Mouse (Mus musculus) hindbrain, embryonic 14.5 days (tissue): ENCODE results near the gene Tfr2. TPM values are rescaled to one million over a fixed set of nuclear protein-coding genes. Genes with fewer than 3 reads are reported as not detected.

Experiments
- ATAC-seq: fragments of 200-750 bp; cut with Nextera tagmentation; 2 replicates; pipeline ENCODE4 v1.8.0; 2017; ENCODE audit warnings: moderate number of reproducible peaks, mild to moderate bottlenecking, moderate TSS enrichment, moderate library complexity; ENCODE audit not compliant: low FRiP score
- DNase-seq: peaks from one replicate; pipeline ENCODE4 v3.0.0-alpha.2; 2015; ENCODE audit warnings: low spot score
- H3K27ac ChIP-seq: fragments of 300-500 bp; sonication (generic); 2 replicates; pipeline ENCODE4 v1.5.1; 2014; ENCODE audit warnings: mild to moderate bottlenecking, moderate library complexity
- H3K27me3 ChIP-seq: fragments of 300-500 bp; sonication (generic); 2 replicates; pipeline ENCODE4 v1.6.1; 2014; ENCODE audit warnings: mild to moderate bottlenecking, low read length, mixed read lengths; ENCODE audit not compliant: control insufficient read depth, insufficient read depth
- H3K36me3 ChIP-seq: fragments of 300-500 bp; sonication (generic); replicated peaks from 2 replicates; pipeline ENCODE4 v1.6.1; 2014; ENCODE audit not compliant: control insufficient read depth, insufficient read depth
- H3K4me1 ChIP-seq: fragments of 300-500 bp; sonication (generic); replicated peaks from 2 replicates; pipeline ENCODE4 v1.6.1; 2014; ENCODE audit warnings: antibody characterized with exemption, low read length, mixed read lengths; ENCODE audit not compliant: control insufficient read depth, insufficient read depth
- H3K4me2 ChIP-seq: fragments of 300-500 bp; sonication (generic); replicated peaks from 2 replicates; pipeline ENCODE4 v1.6.1; 2014; ENCODE audit warnings: mild to moderate bottlenecking, moderate library complexity
- H3K4me3 ChIP-seq: fragments of 300-500 bp; sonication (generic); replicated peaks from 2 replicates; pipeline ENCODE4 v1.5.1; 2014; ENCODE audit warnings: mild to moderate bottlenecking, low read length
- H3K9ac ChIP-seq: fragments of 300-500 bp; sonication (generic); 2 replicates; pipeline ENCODE4 v1.6.1; 2014
- H3K9me3 ChIP-seq: fragments of 300-500 bp; sonication (generic); 2 replicates; pipeline ENCODE4 v1.6.1; 2016; ENCODE audit warnings: low read length; ENCODE audit not compliant: control insufficient read depth
- WGBS: fragments of 180-500 bp; shearing (Covaris S2); extraction: QIAGEN DNeasy Blood & Tissue Kit; methylation state at CpG from one replicate; pipeline ENCODE4 v1.1.7; 2014; 5-methylcytosine and 5-hydroxymethylcytosine counted together
- polyA plus RNA-seq: library from polyadenylated mRNA; unstranded; fragments of >200 nt; fragmentation: Nextera tagmentation; extraction: Ambion mirVana; gene quantifications from 2 replicates; pipeline ENCODE4 v1.2.1, GENCODE M21; 2014

Gene Tfr2
- polyA plus RNA-seq, 1 experiment from 2014 or later: 5.3 TPM

GRCm38 (mm10) chr5:137528247-137528968, 41.2 kb upstream of the Tfr2 start:
- Histone ChIP-seq H3K27ac (no peak overlapping the region), H3K4me2 (no peak overlapping the region), H3K27me3 (no peaks in the 10 kb centered on the region), H3K9me3 (no peaks in the 10 kb centered on the region), H3K4me1 (peaks cover 9% of the 10 kb centered on the region; the same call in 1 of the 2 replicates), H3K36me3 (peaks cover 69% of the 10 kb centered on the region), H3K4me3 (no peak overlapping the region), H3K9ac (peak overlapping the region; percentile 13; the same call in 1 of the 2 replicates)
- no peak for DNase-seq
- ATAC-seq: no peak
- 81% methylated on average over 22 of the region's 22 CpGs for WGBS

DNA sequence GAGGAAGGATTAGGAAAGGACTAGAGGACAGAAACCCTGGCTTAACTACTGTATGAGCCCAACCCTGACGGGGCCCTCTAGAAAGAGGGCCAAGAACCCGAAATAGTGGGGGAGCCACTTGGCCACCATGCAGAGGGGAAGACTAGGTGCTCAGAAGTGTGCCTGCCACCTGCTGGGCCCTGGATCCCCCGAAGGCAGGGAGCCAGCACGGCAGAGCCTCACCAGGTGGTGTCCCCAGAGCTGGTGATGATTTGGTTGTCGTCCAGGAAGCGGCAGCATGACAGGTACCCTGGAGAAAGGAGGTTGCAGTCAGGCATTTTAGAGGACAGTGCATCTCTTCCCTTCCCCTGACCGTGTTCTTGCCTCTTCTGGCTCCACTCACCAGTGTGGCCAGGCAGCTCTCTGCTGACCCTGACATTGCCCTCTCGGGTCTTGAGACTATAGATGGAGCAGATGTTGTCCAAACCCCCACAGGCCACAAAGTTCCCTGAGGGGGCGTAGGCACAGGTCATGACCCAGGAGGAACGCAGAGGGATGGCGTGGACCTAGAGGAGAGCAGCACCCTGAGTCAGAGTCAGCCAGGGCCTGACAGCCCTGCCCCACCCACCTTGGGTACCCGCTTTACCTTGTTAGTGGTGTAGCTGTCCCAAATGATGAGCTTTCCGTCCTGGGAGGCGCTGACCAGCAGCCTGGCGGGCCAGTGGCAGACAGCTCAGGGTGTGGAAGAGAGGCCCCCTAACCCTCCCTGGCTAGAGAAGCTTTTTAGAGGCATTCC, 40.2 kb upstream of the Tfr2 start:
- ATAC-seq (no peak), DNase-seq (no peak)
- WGBS: 62% methylated on average over 15 of the region's 15 CpGs
- H3K9ac ChIP-seq: peak overlapping the region; percentile 87
- peaks cover 9% of the 10 kb centered on the region; the same call in 1 of the 2 replicates for H3K4me1 ChIP-seq
- H3K27ac ChIP-seq: peak overlapping the region; percentile 10; the same call in 1 of the 2 replicates
- peaks cover 59% of the 10 kb centered on the region for H3K36me3 ChIP-seq
- H3K4me2 ChIP-seq: peak overlapping the region; percentile 88
- H3K9me3 ChIP-seq: no peaks in the 10 kb centered on the region
- peak overlapping the region; percentile 61; the same call in 1 of the 2 replicates for H3K4me3 ChIP-seq
- H3K27me3 ChIP-seq: no peaks in the 10 kb centered on the region

- Histone ChIP-seq H3K4me3 (peak overlapping the region; percentile 61), H3K36me3 (peaks cover 52% of the 10 kb centered on the region), H3K4me2 (peak overlapping the region; percentile 88), H3K27me3 (no peaks in the 10 kb centered on the region), H3K9ac (peak overlapping the region; percentile 87), H3K9me3 (no peaks in the 10 kb centered on the region), H3K4me1 (peaks cover 9% of the 10 kb centered on the region; the same call in 1 of the 2 replicates), H3K27ac (peak overlapping the region; percentile 96)
- WGBS: 63% methylated on average over 8 of the region's 8 CpGs
- ATAC-seq (no peak), DNase-seq (no peak)
Measured at GRCm38 (mm10) chr5:137530075-137530474, 39.6 kb upstream of the Tfr2 start.

DNA sequence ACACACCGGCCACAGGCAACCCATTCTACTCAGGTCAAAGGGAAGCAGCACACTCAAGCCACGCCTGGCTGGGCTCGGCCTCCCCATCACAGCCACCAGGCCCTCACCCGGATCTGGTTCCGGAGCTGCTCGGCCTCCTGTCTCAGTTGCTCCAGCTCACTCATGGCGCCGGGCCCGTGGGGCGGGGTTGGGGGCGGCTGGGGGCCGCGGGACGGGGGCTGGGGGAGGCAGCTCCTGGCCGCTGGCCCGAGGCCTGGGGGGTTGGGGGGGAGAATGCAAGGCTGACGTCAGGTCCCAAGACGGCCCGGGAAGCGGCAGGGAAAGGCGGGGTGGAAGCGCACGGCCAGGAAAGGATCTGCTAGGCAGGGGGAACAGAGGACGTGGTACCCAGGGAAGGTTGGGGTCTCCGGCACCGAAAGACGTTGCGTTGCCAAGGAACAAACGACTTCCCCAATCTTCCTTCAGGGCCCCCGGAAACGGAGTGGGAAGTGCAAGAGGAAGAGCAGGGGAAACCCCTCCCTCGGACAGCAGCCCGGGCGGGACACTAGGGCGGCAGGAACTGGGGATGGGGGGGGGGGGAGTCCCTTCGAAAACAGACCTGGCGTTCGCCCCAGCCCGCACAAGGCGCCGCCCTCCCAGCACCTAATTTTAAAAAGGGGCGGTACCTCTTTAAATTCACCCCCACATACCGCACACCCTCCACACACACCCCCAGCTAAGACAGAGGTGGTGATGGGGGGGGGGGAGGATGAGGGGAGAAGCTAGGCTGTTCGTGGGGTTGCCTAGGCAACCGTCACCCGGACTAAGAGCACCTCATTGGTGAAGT, 38.8 kb upstream of the Tfr2 start:
- Histone ChIP-seq H3K9me3 (no peaks in the 10 kb centered on the region), H3K36me3 (peaks cover 45% of the 10 kb centered on the region), H3K4me2 (peak overlapping the region; percentile 88), H3K9ac (peak overlapping the region; percentile 87), H3K4me1 (peaks cover 9% of the 10 kb centered on the region; the same call in 1 of the 2 replicates), H3K27ac (peak overlapping the region; percentile 96), H3K27me3 (no peaks in the 10 kb centered on the region), H3K4me3 (peak overlapping the region; percentile 61)
- DNase-seq (peak; percentile 54), ATAC-seq (peak; percentile 72)
- WGBS: under 1% methylated on average over 42 of the region's 46 CpGs

DNA sequence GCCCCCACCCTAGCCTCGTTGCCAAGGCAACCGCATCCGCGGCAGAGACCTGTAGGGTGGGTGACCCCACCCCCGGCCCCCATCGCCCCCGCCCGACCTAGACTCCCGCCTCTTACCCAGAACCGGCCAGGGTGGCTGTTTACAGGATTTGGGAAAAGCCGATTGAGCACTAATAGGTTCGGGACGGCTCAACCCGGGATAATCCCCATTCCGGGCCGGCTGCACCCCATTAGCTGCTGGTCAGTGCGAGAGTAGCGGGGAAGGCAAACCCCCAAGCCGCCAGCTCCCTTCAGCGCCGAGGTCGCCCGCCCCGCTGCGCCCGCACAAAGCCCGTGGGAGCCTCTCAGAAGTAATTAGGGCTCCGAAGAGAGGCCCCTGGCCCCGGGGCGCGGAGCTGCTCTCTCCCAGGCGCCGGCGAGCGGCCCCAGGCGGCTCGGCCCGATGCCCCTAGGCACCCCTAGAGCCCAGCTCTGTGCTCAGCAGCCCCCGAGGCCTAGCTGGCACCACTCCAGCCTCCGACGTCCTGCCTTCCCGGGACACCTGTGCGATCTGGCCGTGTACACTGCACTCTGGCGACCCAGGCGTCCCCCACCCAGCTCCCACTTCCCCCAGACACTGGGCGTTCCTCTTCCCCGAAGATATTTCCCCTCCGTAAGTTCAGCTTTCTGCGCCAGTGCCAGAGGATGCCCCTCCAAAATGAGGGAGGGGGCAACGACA, 38.1 kb upstream of the Tfr2 start:
- H3K4me3 ChIP-seq: peak overlapping the region; percentile 61
- H3K27me3 ChIP-seq: no peaks in the 10 kb centered on the region
- H3K27ac ChIP-seq: peak overlapping the region; percentile 96
- ATAC-seq (peak; percentile 8), DNase-seq (peak; percentile 80)
- H3K9me3 ChIP-seq: no peaks in the 10 kb centered on the region
- H3K36me3 ChIP-seq: peaks cover 37% of the 10 kb centered on the region
- peak overlapping the region; percentile 88 for H3K4me2 ChIP-seq
- WGBS: under 1% methylated on average over 49 of the region's 51 CpGs
- H3K9ac ChIP-seq: peak overlapping the region; percentile 87
- peaks cover 9% of the 10 kb centered on the region; the same call in 1 of the 2 replicates for H3K4me1 ChIP-seq

DNA sequence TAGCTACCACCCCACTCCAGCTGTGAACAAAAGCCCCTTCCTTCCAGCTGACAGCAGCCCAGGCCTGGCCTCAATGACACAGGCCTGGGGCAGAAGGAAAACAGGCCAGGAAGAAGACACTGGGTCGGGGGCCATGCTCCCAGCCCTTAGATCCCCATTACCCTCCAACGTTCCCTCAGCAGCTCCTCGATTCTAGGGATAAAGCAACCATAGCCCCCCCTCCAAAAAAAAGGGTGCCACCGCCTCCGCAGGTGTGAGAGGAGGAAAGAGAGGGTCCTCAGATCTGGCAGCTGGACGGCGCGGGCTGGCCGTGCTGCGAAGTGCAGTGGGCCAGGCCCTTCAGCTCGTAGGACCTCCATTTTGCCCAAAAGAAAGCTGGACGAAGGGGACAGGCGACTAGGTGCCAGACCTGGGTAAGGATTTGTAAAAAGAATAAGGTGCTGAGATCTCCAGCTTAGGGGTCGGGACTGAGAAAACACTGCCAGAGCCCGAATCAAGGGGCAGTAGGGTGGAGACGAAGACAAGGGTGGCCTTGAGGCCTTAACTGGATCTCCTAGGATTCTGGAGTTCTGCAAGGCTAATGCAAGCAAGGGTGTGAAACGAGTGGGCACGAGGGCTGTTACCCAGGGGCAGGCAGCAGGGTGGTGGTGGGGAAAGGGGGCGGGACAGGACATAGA, 37.4 kb upstream of the Tfr2 start:
- Histone ChIP-seq H3K9ac (peak overlapping the region; percentile 87), H3K36me3 (peaks cover 31% of the 10 kb centered on the region), H3K4me2 (peak overlapping the region; percentile 88), H3K4me1 (peaks cover 9% of the 10 kb centered on the region; the same call in 1 of the 2 replicates), H3K27ac (peak overlapping the region; percentile 96), H3K27me3 (no peaks in the 10 kb centered on the region), H3K4me3 (peak overlapping the region; percentile 61), H3K9me3 (no peaks in the 10 kb centered on the region)
- no peak for ATAC-seq
- DNase-seq: no peak
- WGBS: under 1% methylated on average over 19 of the region's 19 CpGs

- Histone ChIP-seq H3K36me3 (peaks cover 26% of the 10 kb centered on the region), H3K27ac (peak overlapping the region; percentile 96), H3K9me3 (no peaks in the 10 kb centered on the region), H3K9ac (peak overlapping the region; percentile 87), H3K27me3 (no peaks in the 10 kb centered on the region), H3K4me1 (peaks cover 9% of the 10 kb centered on the region; the same call in 1 of the 2 replicates), H3K4me2 (peak overlapping the region; percentile 88), H3K4me3 (peak overlapping the region; percentile 61)
- DNase-seq (no peak), ATAC-seq (peak; percentile 9; the same call in 1 of the 2 replicates)
- 0% methylated on average over 10 of the region's 12 CpGs for WGBS
Measured at GRCm38 (mm10) chr5:137532808-137533116, 36.9 kb upstream of the Tfr2 start.
